Mouse (Mus musculus): ENCODE results near the gene Zan. TPM values are rescaled to one million over a fixed set of nuclear protein-coding genes. Genes with fewer than 3 reads are reported as not detected.
"Not testable (repeated sequence)": the region's sequence is repeated elsewhere in the genome, so short reads cannot be mapped to it uniquely, and the experiment has no call there.

Zan gene
- polyA plus RNA-seq, 1 experiment from 2014 or later, result 0.19 TPM

DNA sequence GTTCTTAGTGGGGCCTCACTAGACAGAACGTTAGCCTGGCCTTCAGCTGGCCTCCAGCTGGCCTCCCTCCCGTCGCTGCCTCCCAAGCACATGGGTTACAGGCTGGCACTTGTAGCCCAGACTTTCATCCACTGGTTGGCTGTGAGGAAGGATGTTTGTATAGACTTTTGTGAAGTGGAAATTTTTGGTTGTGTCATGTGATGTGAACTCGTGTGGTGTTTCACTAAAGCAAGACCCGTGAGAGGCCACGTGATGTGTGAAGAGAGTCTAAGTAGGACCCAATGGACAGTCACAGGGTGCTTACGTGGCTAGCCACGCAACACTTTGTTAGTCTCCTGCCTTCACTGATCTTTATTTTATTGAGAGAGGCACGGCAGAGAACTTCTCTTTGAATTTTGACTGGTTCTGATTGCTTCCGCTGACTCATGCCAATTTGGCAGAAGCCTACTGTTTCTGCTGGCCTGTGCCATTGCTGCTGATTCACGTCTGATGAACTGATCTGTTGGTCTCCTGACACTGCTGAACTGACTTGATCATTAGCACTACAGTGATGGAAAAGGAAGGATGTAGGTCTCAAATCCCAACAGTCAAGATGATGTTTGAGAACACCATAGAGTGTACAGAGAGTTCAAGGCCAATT lies 36.5 kb downstream of the Zan start:
- ATAC-seq, result no peak
- no peak overlapping the region for H3K4me3 ChIP-seq (ENCODE audit: low read length)
- H3K36me3 ChIP-seq (ENCODE audit: control insufficient read depth, insufficient read depth, low read length), result no peaks in the 10 kb centered on the region
- no peak overlapping the region for H3K27ac ChIP-seq (ENCODE audit: low read depth, low read length)
- no peaks in the 10 kb centered on the region for H3K4me1 ChIP-seq (ENCODE audit: control insufficient read depth, insufficient read depth, low read depth, low read length)
- no peaks in the 10 kb centered on the region for H3K27me3 ChIP-seq (replicated peaks; ENCODE audit: control insufficient read depth, insufficient read depth, low read length)
- no peak overlapping the region for H3K4me2 ChIP-seq (ENCODE audit: low read length)
- 80% methylated on average over 11 of the region's 11 CpGs for WGBS
- no peaks in the 10 kb centered on the region for H3K9me3 ChIP-seq (ENCODE audit: control insufficient read depth, low read length)
- H3K9ac ChIP-seq (ENCODE audit: low read depth, low read length), result no peak overlapping the region

DNA sequence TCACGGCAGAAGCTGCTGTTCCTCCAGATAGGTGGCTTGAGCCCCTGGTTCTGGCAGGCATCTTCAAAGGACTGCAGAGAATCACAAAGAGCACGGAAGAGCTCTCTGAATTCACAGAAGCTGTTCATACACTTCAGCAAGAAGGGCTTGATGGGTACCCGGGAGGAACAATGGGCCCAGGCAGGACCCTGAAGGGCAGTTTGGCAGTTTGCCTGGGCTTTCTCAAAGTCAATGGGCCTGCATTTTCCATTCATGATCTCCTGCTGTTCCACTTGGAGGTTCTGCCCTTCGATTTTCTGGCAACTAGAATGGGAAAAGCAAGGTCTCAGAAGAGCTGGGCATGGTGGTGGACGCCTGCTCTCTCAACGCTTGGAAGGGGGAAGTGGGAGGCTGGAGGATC lies 43.0 kb downstream of the Zan start:
- no peak overlapping the region; the same call in 1 of the 2 replicates for H3K27ac ChIP-seq (ENCODE audit: low read depth, low read length)
- no peak overlapping the region for H3K4me2 ChIP-seq (ENCODE audit: low read length)
- 24% methylated on average over 6 of the region's 6 CpGs for WGBS
- H3K9me3 ChIP-seq (ENCODE audit: control insufficient read depth, low read length), result no peaks in the 10 kb centered on the region
- H3K4me1 ChIP-seq (ENCODE audit: control insufficient read depth, insufficient read depth, low read depth, low read length), result no peaks in the 10 kb centered on the region
- H3K4me3 ChIP-seq (ENCODE audit: low read length), result no peak overlapping the region
- no peaks in the 10 kb centered on the region for H3K27me3 ChIP-seq (replicated peaks; ENCODE audit: control insufficient read depth, insufficient read depth, low read length)
- ATAC-seq, result no peak; the same call in 1 of the 2 replicates
- H3K9ac ChIP-seq (ENCODE audit: low read depth, low read length), result no peak overlapping the region
- no peaks in the 10 kb centered on the region for H3K36me3 ChIP-seq (ENCODE audit: control insufficient read depth, insufficient read depth, low read length)

DNA sequence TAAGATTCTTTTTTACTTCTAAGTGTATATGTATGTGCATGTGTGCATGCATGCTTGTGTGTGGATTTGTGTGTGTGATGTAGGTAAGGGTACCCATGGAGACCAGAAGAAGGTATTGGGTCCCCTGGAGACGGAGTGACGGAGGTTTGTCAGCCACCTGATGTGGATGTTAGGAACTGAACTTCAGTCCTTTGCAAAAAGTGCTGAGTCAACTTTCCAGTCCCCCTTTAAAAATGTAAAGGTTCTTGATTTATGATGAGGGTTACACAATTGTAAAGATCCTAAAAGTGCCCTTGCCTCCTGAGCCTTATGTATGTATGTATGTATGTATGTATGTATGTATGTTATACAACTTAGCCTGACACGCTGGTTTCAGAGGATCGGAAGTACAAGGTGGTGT lies 46.5 kb downstream of the Zan start:
- H3K9ac ChIP-seq (ENCODE audit: low read depth, low read length); H3K4me3 ChIP-seq (ENCODE audit: low read length); H3K9me3 ChIP-seq (ENCODE audit: control insufficient read depth, low read length); H3K4me2 ChIP-seq (ENCODE audit: low read length); H3K27me3 ChIP-seq (replicated peaks; ENCODE audit: control insufficient read depth, insufficient read depth, low read length); ATAC-seq; H3K27ac ChIP-seq (ENCODE audit: low read depth, low read length); H3K36me3 ChIP-seq (ENCODE audit: control insufficient read depth, insufficient read depth, low read length); H3K4me1 ChIP-seq (ENCODE audit: control insufficient read depth, insufficient read depth, low read depth, low read length): not testable (repeated sequence)
- WGBS, result 89% methylated on average over 4 of the region's 4 CpGs

DNA sequence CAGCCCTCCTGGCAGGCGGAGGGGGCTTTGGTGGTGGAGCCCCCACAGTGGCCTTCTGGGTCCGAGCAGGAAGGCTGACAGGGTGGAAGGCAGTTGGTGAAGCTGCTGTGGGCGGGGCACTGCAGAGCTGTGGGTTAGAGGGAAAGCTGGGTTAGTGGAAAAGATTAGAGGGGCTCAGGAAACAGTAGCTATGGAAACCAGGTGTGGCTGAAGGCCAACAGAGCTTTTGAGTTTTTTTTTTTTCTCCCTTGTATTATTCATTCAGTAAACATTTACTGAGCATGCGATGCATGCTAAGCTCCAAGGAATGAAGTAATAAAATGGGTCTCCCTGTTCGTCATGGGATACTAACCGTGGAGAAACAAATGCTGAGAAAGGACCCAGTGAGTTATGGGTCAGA lies 51.2 kb downstream of the Zan start:
- WGBS, result 58% methylated on average over 6 of the region's 6 CpGs
- no peaks in the 10 kb centered on the region for H3K9me3 ChIP-seq (ENCODE audit: control insufficient read depth, low read length)
- no peak overlapping the region for H3K4me2 ChIP-seq (ENCODE audit: low read length)
- no peak for ATAC-seq
- H3K36me3 ChIP-seq (ENCODE audit: control insufficient read depth, insufficient read depth, low read length), result no peaks in the 10 kb centered on the region
- H3K27ac ChIP-seq (ENCODE audit: low read depth, low read length), result no peak overlapping the region
- no peak overlapping the region for H3K9ac ChIP-seq (ENCODE audit: low read depth, low read length)
- H3K27me3 ChIP-seq (replicated peaks; ENCODE audit: control insufficient read depth, insufficient read depth, low read length), result no peaks in the 10 kb centered on the region
- no peaks in the 10 kb centered on the region for H3K4me1 ChIP-seq (ENCODE audit: control insufficient read depth, insufficient read depth, low read depth, low read length)
- H3K4me3 ChIP-seq (ENCODE audit: low read length), result no peak overlapping the region

DNA sequence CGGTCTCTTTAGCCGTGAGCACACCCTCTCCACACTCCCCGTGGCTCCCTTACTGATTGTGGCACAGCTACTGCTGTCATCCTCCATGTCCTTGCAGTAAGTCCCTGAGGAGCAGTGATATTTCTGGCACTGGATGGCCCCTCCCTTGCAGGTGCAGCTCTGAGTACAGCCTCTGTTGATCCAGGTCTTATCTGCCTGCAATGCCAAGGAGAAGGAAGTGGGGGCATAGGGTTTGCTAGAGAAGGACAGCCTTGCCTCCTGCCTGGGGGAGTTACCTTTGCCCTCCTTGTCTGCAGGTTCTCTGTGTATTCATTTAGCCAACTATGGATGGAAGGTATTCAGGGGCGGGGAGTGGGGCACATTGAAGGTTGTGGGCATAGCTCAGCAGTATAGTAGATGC lies 57.0 kb downstream of the Zan start:
- WGBS, result 85% methylated on average over 4 of the region's 4 CpGs
- Histone ChIP-seq H3K27ac (ENCODE audit: low read depth, low read length) (no peak overlapping the region), H3K9me3 (ENCODE audit: control insufficient read depth, low read length) (no peaks in the 10 kb centered on the region), H3K27me3 (replicated peaks; ENCODE audit: control insufficient read depth, insufficient read depth, low read length) (no peaks in the 10 kb centered on the region), H3K4me1 (ENCODE audit: control insufficient read depth, insufficient read depth, low read depth, low read length) (no peaks in the 10 kb centered on the region), H3K9ac (ENCODE audit: low read depth, low read length) (no peak overlapping the region), H3K4me3 (ENCODE audit: low read length) (no peak overlapping the region), H3K4me2 (ENCODE audit: low read length) (no peak overlapping the region), H3K36me3 (ENCODE audit: control insufficient read depth, insufficient read depth, low read length) (no peaks in the 10 kb centered on the region)
- ATAC-seq, result no peak

DNA sequence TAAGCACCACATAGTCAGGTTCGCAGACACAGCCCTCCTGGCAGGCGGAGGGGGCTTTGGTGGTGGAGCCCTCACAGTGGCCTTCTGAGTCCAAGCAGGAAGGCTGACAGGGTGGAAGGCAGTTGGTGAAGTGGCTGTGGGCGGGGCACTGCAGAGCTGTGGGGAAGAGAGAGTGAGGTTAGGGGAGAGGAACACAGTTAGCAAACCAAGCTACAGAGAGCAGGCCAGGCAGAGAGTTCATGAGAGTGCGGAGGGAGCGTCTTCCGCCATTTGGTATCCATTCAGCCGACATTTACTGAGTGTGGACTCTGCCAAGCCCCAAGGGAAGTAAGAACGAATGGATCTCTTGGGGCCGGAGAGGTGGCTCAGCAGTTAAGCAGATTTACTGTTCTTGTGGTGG lies 57.8 kb downstream of the Zan start:
- H3K4me3 ChIP-seq (ENCODE audit: low read length), result no peak overlapping the region
- ATAC-seq, result no peak
- 76% methylated on average over 9 of the region's 9 CpGs for WGBS

DNA sequence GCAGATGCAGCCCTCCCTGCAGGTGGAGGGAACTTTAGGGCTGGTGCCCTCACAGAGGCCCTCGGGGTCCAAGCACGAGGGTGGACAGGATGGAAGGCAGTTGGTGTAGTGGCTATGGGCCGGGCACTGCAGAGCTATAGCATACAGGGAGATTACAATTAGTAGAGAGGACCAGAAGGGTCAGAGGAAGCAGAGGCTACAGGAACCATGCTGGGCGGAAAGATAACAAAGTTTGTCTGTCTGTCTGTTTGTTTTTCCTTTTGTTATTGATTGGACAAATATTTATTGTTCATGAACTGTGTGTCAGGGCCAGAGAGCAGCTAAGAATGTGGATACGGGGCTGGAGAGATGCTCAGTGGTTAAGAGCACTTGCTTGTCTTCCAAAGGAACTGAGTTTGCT lies 62.6 kb downstream of the Zan start:
- no peaks in the 10 kb centered on the region for H3K9me3 ChIP-seq (ENCODE audit: control insufficient read depth, low read length)
- WGBS, result 64% methylated on average over 5 of the region's 5 CpGs
- H3K4me1 ChIP-seq (ENCODE audit: control insufficient read depth, insufficient read depth, low read depth, low read length), result no peaks in the 10 kb centered on the region
- H3K36me3 ChIP-seq (ENCODE audit: control insufficient read depth, insufficient read depth, low read length), result no peaks in the 10 kb centered on the region
- H3K27ac ChIP-seq (ENCODE audit: low read depth, low read length), result no peak overlapping the region
- no peak overlapping the region for H3K4me3 ChIP-seq (ENCODE audit: low read length)
- H3K27me3 ChIP-seq (replicated peaks; ENCODE audit: control insufficient read depth, insufficient read depth, low read length), result no peaks in the 10 kb centered on the region
- H3K9ac ChIP-seq (ENCODE audit: low read depth, low read length), result no peak overlapping the region
- H3K4me2 ChIP-seq (ENCODE audit: low read length), result no peak overlapping the region
- ATAC-seq, result no peak

More for the DNA sequence above, 57.8 kb downstream of the Zan start:
- no peak overlapping the region for H3K4me2 ChIP-seq (ENCODE audit: low read length)
- H3K9ac ChIP-seq (ENCODE audit: low read depth, low read length), result no peak overlapping the region
- no peaks in the 10 kb centered on the region for H3K36me3 ChIP-seq (ENCODE audit: control insufficient read depth, insufficient read depth, low read length)
- no peak overlapping the region for H3K27ac ChIP-seq (ENCODE audit: low read depth, low read length)
- H3K4me1 ChIP-seq (ENCODE audit: control insufficient read depth, insufficient read depth, low read depth, low read length), result no peaks in the 10 kb centered on the region
- no peaks in the 10 kb centered on the region for H3K27me3 ChIP-seq (replicated peaks; ENCODE audit: control insufficient read depth, insufficient read depth, low read length)
- no peaks in the 10 kb centered on the region for H3K9me3 ChIP-seq (ENCODE audit: control insufficient read depth, low read length)

DNA sequence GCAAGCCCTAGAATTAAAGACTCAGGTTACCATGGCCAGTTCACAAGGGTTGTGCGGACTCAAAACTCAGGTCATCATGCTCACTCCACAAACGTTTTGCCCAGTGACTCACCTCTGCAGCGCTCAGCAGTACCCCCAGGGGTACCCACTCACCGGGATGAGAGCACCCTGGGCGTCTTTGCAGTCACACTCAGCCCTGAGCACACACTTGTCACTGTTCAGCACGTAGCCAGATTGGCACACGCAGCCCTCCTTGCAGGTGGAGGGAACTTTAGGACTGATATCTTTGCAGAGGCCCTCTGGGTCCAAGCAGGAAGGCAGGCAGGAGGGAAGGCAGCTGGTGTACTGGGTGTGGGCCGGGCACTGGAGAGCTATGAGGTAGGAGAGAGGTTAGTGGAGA lies 65.6 kb downstream of the Zan start:
- Histone ChIP-seq H3K4me3 (ENCODE audit: low read length) (no peak overlapping the region), H3K27me3 (replicated peaks; ENCODE audit: control insufficient read depth, insufficient read depth, low read length) (no peaks in the 10 kb centered on the region), H3K27ac (ENCODE audit: low read depth, low read length) (no peak overlapping the region), H3K36me3 (ENCODE audit: control insufficient read depth, insufficient read depth, low read length) (no peaks in the 10 kb centered on the region), H3K9me3 (ENCODE audit: control insufficient read depth, low read length) (no peaks in the 10 kb centered on the region), H3K4me2 (ENCODE audit: low read length) (no peak overlapping the region), H3K9ac (ENCODE audit: low read depth, low read length) (no peak overlapping the region), H3K4me1 (ENCODE audit: control insufficient read depth, insufficient read depth, low read depth, low read length) (peaks cover 4% of the 10 kb centered on the region)
- WGBS, result 76% methylated on average over 8 of the region's 8 CpGs
- no peak for ATAC-seq

DNA sequence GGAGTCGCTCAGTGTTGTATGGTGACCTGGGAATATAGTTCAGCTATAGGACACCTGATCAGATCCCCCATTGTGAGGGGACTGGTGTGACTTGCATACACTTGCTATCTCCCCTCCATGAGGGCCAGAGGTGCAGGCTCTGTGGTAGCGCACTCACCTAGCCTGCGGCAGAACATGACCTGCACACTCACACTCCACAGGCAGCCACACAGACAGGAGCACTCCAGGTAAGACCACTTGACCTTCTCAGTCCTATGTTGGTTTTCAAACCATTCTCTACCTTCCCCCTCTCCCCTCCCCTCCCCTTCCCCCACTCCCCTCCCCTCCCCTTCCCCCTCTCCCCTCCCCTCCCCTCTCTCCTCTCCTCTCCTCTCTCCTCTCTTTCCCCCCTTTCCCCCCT lies 66.3 kb downstream of the Zan start:
- Histone ChIP-seq H3K4me3 (ENCODE audit: low read length) (no peak overlapping the region), H3K4me1 (ENCODE audit: control insufficient read depth, insufficient read depth, low read depth, low read length) (peaks cover 4% of the 10 kb centered on the region), H3K9ac (ENCODE audit: low read depth, low read length) (no peak overlapping the region), H3K4me2 (ENCODE audit: low read length) (no peak overlapping the region), H3K36me3 (ENCODE audit: control insufficient read depth, insufficient read depth, low read length) (no peaks in the 10 kb centered on the region), H3K27ac (ENCODE audit: low read depth, low read length) (no peak overlapping the region), H3K9me3 (ENCODE audit: control insufficient read depth, low read length) (no peaks in the 10 kb centered on the region), H3K27me3 (replicated peaks; ENCODE audit: control insufficient read depth, insufficient read depth, low read length) (no peaks in the 10 kb centered on the region)
- no peak for ATAC-seq
- WGBS, result 100% methylated on average over 3 of the region's 3 CpGs

DNA sequence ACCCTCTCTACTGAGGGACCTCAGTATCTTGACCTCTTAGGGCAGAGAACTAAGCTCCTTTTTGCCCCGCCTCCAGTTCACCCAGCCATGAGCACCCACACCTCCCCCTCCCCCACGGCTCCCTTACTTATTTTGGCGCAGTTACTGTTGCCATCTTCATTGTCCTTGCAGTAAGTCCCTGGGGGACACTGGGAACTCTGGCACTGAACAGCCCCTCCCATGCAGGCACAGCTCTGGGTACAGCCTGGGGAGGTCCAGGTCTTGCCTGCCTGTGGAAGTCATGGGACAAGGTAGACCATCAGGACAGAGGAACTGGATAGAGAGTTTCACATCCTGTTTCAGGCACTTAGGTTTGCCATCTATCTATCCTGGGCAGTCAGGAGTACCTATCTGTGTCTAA lies 66.8 kb downstream of the Zan start:
- Histone ChIP-seq H3K9ac (ENCODE audit: low read depth, low read length) (no peak overlapping the region), H3K4me3 (ENCODE audit: low read length) (no peak overlapping the region), H3K27me3 (replicated peaks; ENCODE audit: control insufficient read depth, insufficient read depth, low read length) (no peaks in the 10 kb centered on the region), H3K4me1 (ENCODE audit: control insufficient read depth, insufficient read depth, low read depth, low read length) (peaks cover 4% of the 10 kb centered on the region), H3K9me3 (ENCODE audit: control insufficient read depth, low read length) (no peaks in the 10 kb centered on the region), H3K4me2 (ENCODE audit: low read length) (no peak overlapping the region), H3K27ac (ENCODE audit: low read depth, low read length) (no peak overlapping the region), H3K36me3 (ENCODE audit: control insufficient read depth, insufficient read depth, low read length) (no peaks in the 10 kb centered on the region)
- ATAC-seq, result no peak
- 66% methylated on average over 3 of the region's 3 CpGs for WGBS
